In genomic region chr3:9174517-9174832, GRCm38 (mm10) we compare ENCODE assay signal across 8 mouse cellular contexts.
DNase-seq lines count a peak whose midpoint lies in the region; ATAC-seq lines count a peak whose summit lies in the region.
"Had no signal": no experiment of that assay in that cellular context is flagged by ENCODE, and none has a peak within 500 bp of the region (broad histone marks: within the 10 kb centered on the region; RNA-seq: fewer than 3 reads in every experiment).

No protein-coding gene starts in this region.

- no peak for ATAC-seq in kidney, embryonic 16.5 days (ENCODE audit: low FRiP score, low TSS enrichment)
- ATAC-seq in embryonic facial prominence, embryonic 13.5 days (ENCODE audit: insufficient number of reproducible peaks, insufficient read depth, low FRiP score, low TSS enrichment, low read depth): no peak
- ATAC-seq in forebrain, embryonic 13.5 days: no peak; the same call in 1 of the 2 replicates
- ATAC-seq in midbrain, embryonic 13.5 days: no peak; the same call in 1 of the 2 replicates
- ATAC-seq: liver, embryonic 12.5 days had no signal

- H3K36me3 ChIP-seq in kidney, embryonic 16.5 days (ENCODE audit: insufficient read depth, low read length): no peaks in the 10 kb centered on the region
- H3K36me3 ChIP-seq in embryonic facial prominence, embryonic 13.5 days: no peaks in the 10 kb centered on the region
- H3K36me3 ChIP-seq in forebrain, embryonic 13.5 days (ENCODE audit: poor library complexity, severe bottlenecking): no peaks in the 10 kb centered on the region
- H3K36me3 ChIP-seq in midbrain, embryonic 13.5 days: no peaks in the 10 kb centered on the region
- H3K36me3 ChIP-seq: liver, embryonic 12.5 days had no signal

- no peak for DNase-seq in kidney, adult 8-10 months
- DNase-seq in thymus, adult 18-20 months: no peak
- DNase-seq in spleen, postnatal 14 days (ENCODE audit: low spot score in 2 of 2): no peak

- no peaks in the 10 kb centered on the region for H3K9me3 ChIP-seq in kidney, embryonic 16.5 days (ENCODE audit: low read length)
- no peaks in the 10 kb centered on the region for H3K9me3 ChIP-seq in embryonic facial prominence, embryonic 13.5 days
- H3K9me3 ChIP-seq in forebrain, embryonic 13.5 days (replicated peaks): no peaks in the 10 kb centered on the region
- no peaks in the 10 kb centered on the region for H3K9me3 ChIP-seq in midbrain, embryonic 13.5 days
- H3K9me3 ChIP-seq: liver, embryonic 12.5 days had no signal

- no peaks in the 10 kb centered on the region for H3K27me3 ChIP-seq in kidney, embryonic 16.5 days (ENCODE audit: insufficient read depth, low read length)
- 0 out of 2 replicates have a peak, but pooled peaks cover 3% of the 10 kb centered on the region for H3K27me3 ChIP-seq in embryonic facial prominence, embryonic 13.5 days
- 0 out of 2 replicates have a peak, but pooled peaks cover 5% of the 10 kb centered on the region for H3K27me3 ChIP-seq in forebrain, embryonic 13.5 days
- H3K27me3 ChIP-seq in midbrain, embryonic 13.5 days: 0 out of 2 replicates have a peak, but pooled peaks cover 3% of the 10 kb centered on the region
- H3K27me3 ChIP-seq: liver, embryonic 12.5 days had no signal

- no peak overlapping the region for H3K9ac ChIP-seq in kidney, embryonic 16.5 days (replicated peaks; ENCODE audit: low read length)
- no peak overlapping the region for H3K9ac ChIP-seq in embryonic facial prominence, embryonic 13.5 days
- no peak overlapping the region for H3K9ac ChIP-seq in forebrain, embryonic 13.5 days
- no peak overlapping the region for H3K9ac ChIP-seq in midbrain, embryonic 13.5 days (replicated peaks)
- H3K9ac ChIP-seq: liver, embryonic 12.5 days had no signal

- peak overlapping the region; percentile 70 for H3K27ac ChIP-seq in kidney, embryonic 16.5 days (ENCODE audit: low read length)
- H3K27ac ChIP-seq in embryonic facial prominence, embryonic 13.5 days: 0 out of 2 replicates have a peak overlapping the region, but pooled peaks have one; percentile 13
- H3K27ac ChIP-seq in forebrain, embryonic 13.5 days: peak overlapping the region; percentile 65
- H3K27ac ChIP-seq in midbrain, embryonic 13.5 days: peak overlapping the region; percentile 48
- H3K27ac ChIP-seq: liver, embryonic 12.5 days had no signal

- WGBS in kidney, embryonic 16.5 days: 57% methylated on average over 2 of the region's 2 CpGs
- 64% methylated on average over 2 of the region's 2 CpGs for WGBS in embryonic facial prominence, embryonic 13.5 days
- 55% methylated on average over 2 of the region's 2 CpGs for WGBS in forebrain, embryonic 13.5 days
- WGBS in midbrain, embryonic 13.5 days: 79% methylated on average over 2 of the region's 2 CpGs

- H3K4me1 ChIP-seq in kidney, embryonic 16.5 days (ENCODE audit: insufficient read depth, low read length): peaks cover 9% of the 10 kb centered on the region
- H3K4me1 ChIP-seq in embryonic facial prominence, embryonic 13.5 days: peaks cover 11% of the 10 kb centered on the region
- H3K4me1 ChIP-seq in forebrain, embryonic 13.5 days: peaks cover 13% of the 10 kb centered on the region
- H3K4me1 ChIP-seq in midbrain, embryonic 13.5 days (replicated peaks): peaks cover 9% of the 10 kb centered on the region
- H3K4me1 ChIP-seq: liver, embryonic 12.5 days had no signal

- H3K4me2 ChIP-seq in kidney, embryonic 16.5 days (replicated peaks; ENCODE audit: low read depth, low read length): no peak overlapping the region
- no peak overlapping the region for H3K4me2 ChIP-seq in embryonic facial prominence, embryonic 13.5 days
- H3K4me2 ChIP-seq in forebrain, embryonic 13.5 days: peak overlapping the region; percentile 39
- H3K4me2 ChIP-seq in midbrain, embryonic 13.5 days (replicated peaks): no peak overlapping the region
- H3K4me2 ChIP-seq: liver, embryonic 12.5 days had no signal

- no peak overlapping the region for H3K4me3 ChIP-seq in kidney, embryonic 16.5 days (ENCODE audit: low read length)
- no peak overlapping the region for H3K4me3 ChIP-seq in embryonic facial prominence, embryonic 13.5 days
- H3K4me3 ChIP-seq in forebrain, embryonic 13.5 days: no peak overlapping the region
- no peak overlapping the region for H3K4me3 ChIP-seq in midbrain, embryonic 13.5 days (replicated peaks)
- H3K4me3 ChIP-seq: liver, embryonic 12.5 days had no signal

Comparison
In these comparisons a context has a peak if more than half of its experiments do, and no peak if none do; other contexts are left out.
1. H3K27ac ChIP-seq: peak in every context shown above with its lines; median percentile 70 in kidney, embryonic 16.5 days; 65 in forebrain, embryonic 13.5 days; 48 in midbrain, embryonic 13.5 days; 13 in embryonic facial prominence, embryonic 13.5 days.